Mouse (Mus musculus) E14TG2a.4 (cell line): Measurements from ENCODE around the gene Lrrc71.

Experiments
- H3K27me3 ChIP-seq: 2 replicates; pipeline ENCODE4 v1.6.1; 2014; ENCODE audit warnings: low read length, control low read depth; ENCODE audit not compliant: insufficient read depth
- H3K36me3 ChIP-seq: 2 replicates; pipeline ENCODE4 v1.6.1; 2014; ENCODE audit warnings: low read length, control low read depth; ENCODE audit not compliant: insufficient read depth
- H3K4me1 ChIP-seq: replicated peaks from 2 replicates; pipeline ENCODE4 v1.6.1; 2014; ENCODE audit warnings: low read depth, low read length, control low read depth
- H3K4me3 ChIP-seq: replicated peaks from 2 replicates; pipeline ENCODE4 v1.5.1; 2014; ENCODE audit warnings: mild to moderate bottlenecking, low read length
- H3K9me3 ChIP-seq: 2 replicates; pipeline ENCODE4 v1.6.1; 2014; ENCODE audit warnings: low read length, control low read depth
- CTCF ChIP-seq: conservative IDR thresholded peaks from 2 replicates; pipeline ENCODE4 v1.5.1; 2014; ENCODE audit warnings: low read length
- NANOG ChIP-seq: IDR thresholded peaks from 2 replicates; pipeline ENCODE4 v1.6.1; 2014; ENCODE audit warnings: borderline replicate concordance, low read length, mixed read lengths
- POU5F1 ChIP-seq: IDR thresholded peaks from 2 replicates; pipeline ENCODE4 v1.6.1; 2014; ENCODE audit warnings: low read length, borderline replicate concordance

The Lrrc71 gene

DNA sequence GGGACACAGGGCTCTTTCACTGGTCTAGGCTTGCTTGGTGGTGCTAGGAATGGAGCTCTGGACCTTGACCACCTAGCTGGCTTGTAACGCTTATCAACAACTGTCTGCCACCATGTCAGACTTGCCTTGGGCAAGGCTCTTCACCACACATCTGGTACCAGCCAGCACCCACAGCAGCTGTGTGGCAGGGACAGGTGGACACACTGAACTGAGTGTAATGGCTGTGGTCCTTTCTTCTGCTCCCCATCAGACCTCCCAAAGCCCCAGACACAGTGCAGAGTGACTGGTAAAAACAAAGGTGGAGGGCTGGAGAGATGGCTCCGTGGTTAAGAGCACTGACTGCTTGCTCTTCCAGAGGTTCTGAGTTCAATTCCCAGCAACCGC lies 17.9 kb upstream of the Lrrc71 start:
- Histone ChIP-seq H3K36me3 (no peaks in the 10 kb centered on the region), H3K9me3 (no peaks in the 10 kb centered on the region), H3K27me3 (peaks cover 68% of the 10 kb centered on the region), H3K4me3 (no peak overlapping the region), H3K4me1 (peaks cover 42% of the 10 kb centered on the region)
- no peak for TF ChIP-seq NANOG
- no peak for TF ChIP-seq POU5F1
- no peak for TF ChIP-seq CTCF

DNA sequence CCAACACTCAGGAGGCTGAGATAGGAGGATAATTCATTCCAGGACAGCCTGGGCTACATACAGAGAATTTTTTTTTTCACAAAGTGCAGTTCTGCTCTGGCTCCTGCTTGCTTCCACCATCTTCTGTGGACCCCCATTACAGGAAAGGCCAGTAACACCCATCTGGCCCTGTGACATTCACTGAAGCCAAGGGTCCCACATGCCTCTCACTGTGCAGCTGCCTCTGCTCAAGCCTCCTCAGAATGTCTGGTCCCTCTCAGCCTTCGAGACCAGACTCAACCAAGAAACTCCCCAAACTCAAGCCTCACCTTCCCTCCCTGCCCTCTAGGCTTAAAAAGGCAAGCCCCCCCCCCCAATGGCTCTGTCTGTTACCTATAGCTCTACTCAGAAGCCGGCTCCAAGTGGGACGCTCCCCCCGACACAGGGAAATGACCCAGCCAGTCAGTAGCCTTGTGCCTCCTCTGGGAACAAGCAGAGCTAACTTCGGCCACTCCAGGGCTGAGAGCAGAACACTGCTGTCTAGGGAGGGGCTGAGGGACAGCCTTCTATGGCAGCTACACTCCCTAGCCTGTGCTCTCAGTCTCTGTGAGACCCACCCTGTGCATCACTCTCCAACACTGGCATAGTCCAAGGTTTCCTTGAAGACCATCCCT lies 17.3 kb upstream of the Lrrc71 start:
- no peaks in the 10 kb centered on the region for H3K9me3 ChIP-seq
- H3K27me3 ChIP-seq = peaks cover 64% of the 10 kb centered on the region
- peaks cover 43% of the 10 kb centered on the region for H3K4me1 ChIP-seq
- no peaks in the 10 kb centered on the region for H3K36me3 ChIP-seq
- no peak for TF ChIP-seq CTCF
- no peak for TF ChIP-seq POU5F1
- no peak for TF ChIP-seq NANOG
- no peak overlapping the region for H3K4me3 ChIP-seq

DNA sequence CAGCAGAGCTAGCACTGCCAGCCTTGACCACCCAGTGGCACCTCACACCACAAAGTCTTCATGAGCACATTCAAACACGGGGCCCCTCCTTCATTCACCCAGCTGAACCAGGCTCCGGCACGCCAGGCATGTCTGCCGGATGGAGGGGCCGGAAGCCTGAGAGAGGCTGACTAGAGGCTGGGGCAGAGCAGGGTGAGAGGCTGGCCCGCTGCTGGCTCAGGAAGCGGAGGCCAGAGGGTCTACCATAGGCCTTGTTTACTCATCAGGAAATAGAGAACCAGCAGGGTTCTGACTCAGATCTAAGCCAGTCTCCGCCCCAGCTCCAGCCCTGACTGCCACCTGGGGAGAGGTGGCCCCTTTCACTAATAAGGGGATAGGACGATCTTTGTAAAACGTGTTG lies 16.7 kb upstream of the Lrrc71 start:
- no peaks in the 10 kb centered on the region for H3K9me3 ChIP-seq
- H3K36me3 ChIP-seq = no peaks in the 10 kb centered on the region
- TF ChIP-seq POU5F1 (no peak), NANOG (no peak), CTCF (no peak)
- H3K4me3 ChIP-seq = no peak overlapping the region
- peaks cover 44% of the 10 kb centered on the region for H3K4me1 ChIP-seq
- peaks cover 62% of the 10 kb centered on the region for H3K27me3 ChIP-seq

DNA sequence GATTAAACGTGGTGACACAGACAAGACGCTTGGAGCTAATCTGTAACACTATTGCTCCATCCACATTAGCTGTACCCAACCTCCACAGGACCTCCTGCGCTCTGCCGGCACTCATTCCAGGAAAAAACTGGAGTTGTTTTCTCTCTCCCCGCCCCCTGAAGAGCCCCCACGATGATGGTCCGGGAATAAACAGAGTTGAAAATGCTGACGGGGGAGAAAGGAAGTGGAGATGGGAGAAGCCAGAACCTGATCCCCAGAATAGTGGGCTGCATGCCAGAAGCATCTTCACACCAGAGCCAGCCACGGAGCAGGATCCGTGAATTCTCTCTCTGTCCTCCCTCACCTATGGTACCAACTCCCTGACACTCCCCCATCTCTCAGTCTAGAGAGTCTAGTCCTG lies 16.1 kb upstream of the Lrrc71 start:
- H3K27me3 ChIP-seq = peaks cover 58% of the 10 kb centered on the region
- peaks cover 48% of the 10 kb centered on the region for H3K4me1 ChIP-seq
- no peak overlapping the region for H3K4me3 ChIP-seq
- no peak for TF ChIP-seq CTCF
- no peaks in the 10 kb centered on the region for H3K36me3 ChIP-seq
- no peaks in the 10 kb centered on the region for H3K9me3 ChIP-seq

DNA sequence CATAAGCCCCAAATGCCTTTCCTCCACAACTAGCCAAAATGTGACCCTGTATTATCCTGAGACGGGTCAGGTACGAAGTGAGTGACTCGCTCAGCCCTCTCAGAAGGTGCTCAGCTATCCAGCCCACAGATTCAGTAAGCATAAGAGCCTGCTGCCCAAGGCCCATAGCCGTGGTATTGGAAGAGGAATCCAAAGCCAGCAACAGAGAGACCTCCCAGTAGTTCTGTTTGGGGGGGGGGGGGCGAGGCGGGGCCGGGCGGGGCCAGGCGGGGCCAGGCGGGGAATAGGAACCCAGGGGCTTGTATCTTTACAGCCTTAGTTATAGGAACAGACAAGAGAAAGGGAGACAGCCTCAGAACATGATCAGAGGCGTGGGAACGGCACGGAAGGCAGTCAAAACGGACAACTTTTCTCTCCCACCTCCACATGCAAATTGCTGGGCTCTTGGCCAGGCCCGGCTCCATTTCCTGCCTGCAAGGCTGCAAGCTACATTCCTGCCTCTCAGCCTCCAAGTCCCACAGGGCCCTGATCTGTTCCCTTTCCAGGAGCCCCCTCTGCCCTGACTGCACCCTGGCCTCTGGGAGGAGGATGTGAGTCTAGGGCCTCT lies 15.4 kb upstream of the Lrrc71 start:
- Histone ChIP-seq H3K4me3 (0 out of 2 replicates have a peak overlapping the region, but pooled peaks have one; percentile 23), H3K4me1 (peaks cover 54% of the 10 kb centered on the region), H3K36me3 (no peaks in the 10 kb centered on the region), H3K9me3 (no peaks in the 10 kb centered on the region), H3K27me3 (peaks cover 57% of the 10 kb centered on the region)
- TF ChIP-seq POU5F1 (no peak), NANOG (no peak), CTCF (no peak)

DNA sequence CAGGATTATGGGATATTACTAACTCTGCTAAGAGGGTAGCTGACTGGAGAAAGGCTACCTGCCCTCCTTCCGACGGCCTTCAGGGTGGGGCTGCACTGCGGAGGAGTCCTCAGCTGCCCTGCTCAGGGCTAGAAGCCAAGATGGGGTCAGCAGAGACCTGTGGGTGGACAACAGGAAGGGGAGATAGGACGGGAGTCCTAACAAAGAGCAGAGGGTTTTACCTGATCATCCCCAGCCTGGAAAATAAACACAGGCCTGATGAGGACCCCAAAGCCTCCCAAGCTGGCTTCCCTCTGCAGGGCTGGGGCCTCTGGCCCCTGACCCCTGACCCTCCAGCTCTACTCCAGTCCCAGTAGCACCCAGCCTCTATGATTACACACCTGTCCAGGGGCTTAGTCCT lies 14.8 kb upstream of the Lrrc71 start:
- Histone ChIP-seq H3K4me1 (peaks cover 58% of the 10 kb centered on the region), H3K27me3 (peaks cover 54% of the 10 kb centered on the region), H3K36me3 (no peaks in the 10 kb centered on the region), H3K4me3 (no peak overlapping the region), H3K9me3 (no peaks in the 10 kb centered on the region)
- TF ChIP-seq NANOG (no peak), POU5F1 (no peak), CTCF (no peak)

DNA sequence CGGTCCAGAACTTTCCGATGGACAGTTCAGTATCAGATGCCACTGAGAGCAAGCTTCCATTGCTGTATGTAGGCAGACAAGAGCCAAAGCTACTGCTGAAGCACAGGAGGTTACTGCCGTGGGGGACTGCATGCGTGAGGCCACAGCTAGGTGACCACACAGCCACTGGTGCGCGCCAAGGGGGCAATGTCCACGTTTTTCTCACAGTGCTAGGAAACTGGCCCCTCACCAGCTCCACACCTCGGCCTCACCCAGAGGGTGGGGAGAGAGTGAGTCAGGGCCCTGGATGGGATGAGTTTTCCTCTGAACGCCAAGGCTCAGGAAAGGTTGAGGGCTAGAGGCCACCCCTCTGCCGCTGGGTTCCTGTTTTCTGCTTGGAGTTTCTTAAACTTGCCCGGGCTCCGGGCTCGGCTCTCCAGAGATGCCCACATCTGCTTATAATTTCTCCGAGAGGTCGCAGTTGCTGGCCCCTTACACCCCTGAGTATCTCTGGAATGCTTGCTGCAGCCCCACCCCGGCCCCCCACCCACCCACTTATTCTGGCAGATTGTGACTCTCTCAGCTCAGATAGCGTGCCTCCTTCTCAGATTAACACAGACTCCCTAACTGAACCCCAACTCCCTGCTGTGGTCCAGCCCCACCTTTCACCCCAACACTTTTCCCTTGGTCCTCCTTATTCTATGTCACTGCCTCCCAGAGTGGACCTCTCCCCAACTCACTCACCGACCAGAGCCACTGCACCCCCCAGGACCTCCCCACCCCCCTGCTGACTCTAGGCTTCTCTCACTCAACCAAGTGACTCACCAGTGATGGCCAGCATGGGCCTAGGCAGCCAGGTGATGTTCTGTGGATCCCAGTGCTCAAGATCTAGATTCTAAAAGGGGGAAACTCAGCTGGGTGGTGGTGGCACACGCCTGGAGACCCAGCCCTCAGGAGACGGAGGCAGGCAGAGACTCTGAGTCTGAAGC lies 13.3 kb upstream of the Lrrc71 start:
- Histone ChIP-seq H3K9me3 (no peaks in the 10 kb centered on the region), H3K4me3 (no peak overlapping the region), H3K27me3 (peaks cover 54% of the 10 kb centered on the region), H3K36me3 (no peaks in the 10 kb centered on the region), H3K4me1 (peaks cover 65% of the 10 kb centered on the region)
- TF ChIP-seq NANOG = no peak

DNA sequence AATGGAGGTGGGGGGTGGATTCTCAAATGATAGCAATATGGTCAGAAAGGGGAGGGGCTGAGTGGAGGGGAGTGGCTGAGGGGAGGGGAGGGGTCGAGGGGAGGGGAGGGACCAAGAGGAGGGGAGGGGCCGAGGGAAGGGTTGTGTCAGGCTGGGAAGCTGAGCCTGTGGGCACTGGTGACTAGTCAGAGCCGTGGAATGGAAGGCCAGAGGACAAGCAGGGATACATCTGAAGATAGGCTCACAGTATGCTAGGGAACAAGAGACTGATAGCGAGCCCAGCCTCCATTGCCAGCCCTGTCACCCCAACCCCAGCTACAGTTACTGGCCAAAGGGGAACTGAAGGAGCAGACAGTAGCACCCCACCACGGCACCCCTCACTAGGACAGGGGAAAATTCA lies 10.2 kb upstream of the Lrrc71 start:
- peaks cover 57% of the 10 kb centered on the region for H3K4me1 ChIP-seq

More for the DNA sequence above, 10.2 kb upstream of the Lrrc71 start:
- Histone ChIP-seq H3K4me3 (no peak overlapping the region; the same call in 1 of the 2 replicates), H3K36me3 (no peaks in the 10 kb centered on the region), H3K9me3 (no peaks in the 10 kb centered on the region), H3K27me3 (peaks cover 56% of the 10 kb centered on the region)
- TF ChIP-seq CTCF = no peak
- TF ChIP-seq NANOG = no peak
- no peak for TF ChIP-seq POU5F1
